Mouse (Mus musculus): ENCODE measurements around the gene Ndufaf3. TPM values are rescaled to one million over a fixed set of nuclear protein-coding genes. Genes with fewer than 3 reads are reported as not detected.
A peak's percentile ranks its signal among the peaks of the same experiment; 100 is the strongest.
"Not testable (repeated sequence)": the region's sequence is repeated elsewhere in the genome, so short reads cannot be mapped to it uniquely, and the experiment has no call there.

Ndufaf3 gene
- total RNA-seq (2014; fragmentation: Nextera tagmentation) (25.6 and 31.8 TPM in 2 replicates), total RNA-seq (2017) (16.9 and 29.4 TPM in 2 replicates), polyA plus RNA-seq (2012) (11.7 and 17.7 TPM in 2 replicates)

DNA sequence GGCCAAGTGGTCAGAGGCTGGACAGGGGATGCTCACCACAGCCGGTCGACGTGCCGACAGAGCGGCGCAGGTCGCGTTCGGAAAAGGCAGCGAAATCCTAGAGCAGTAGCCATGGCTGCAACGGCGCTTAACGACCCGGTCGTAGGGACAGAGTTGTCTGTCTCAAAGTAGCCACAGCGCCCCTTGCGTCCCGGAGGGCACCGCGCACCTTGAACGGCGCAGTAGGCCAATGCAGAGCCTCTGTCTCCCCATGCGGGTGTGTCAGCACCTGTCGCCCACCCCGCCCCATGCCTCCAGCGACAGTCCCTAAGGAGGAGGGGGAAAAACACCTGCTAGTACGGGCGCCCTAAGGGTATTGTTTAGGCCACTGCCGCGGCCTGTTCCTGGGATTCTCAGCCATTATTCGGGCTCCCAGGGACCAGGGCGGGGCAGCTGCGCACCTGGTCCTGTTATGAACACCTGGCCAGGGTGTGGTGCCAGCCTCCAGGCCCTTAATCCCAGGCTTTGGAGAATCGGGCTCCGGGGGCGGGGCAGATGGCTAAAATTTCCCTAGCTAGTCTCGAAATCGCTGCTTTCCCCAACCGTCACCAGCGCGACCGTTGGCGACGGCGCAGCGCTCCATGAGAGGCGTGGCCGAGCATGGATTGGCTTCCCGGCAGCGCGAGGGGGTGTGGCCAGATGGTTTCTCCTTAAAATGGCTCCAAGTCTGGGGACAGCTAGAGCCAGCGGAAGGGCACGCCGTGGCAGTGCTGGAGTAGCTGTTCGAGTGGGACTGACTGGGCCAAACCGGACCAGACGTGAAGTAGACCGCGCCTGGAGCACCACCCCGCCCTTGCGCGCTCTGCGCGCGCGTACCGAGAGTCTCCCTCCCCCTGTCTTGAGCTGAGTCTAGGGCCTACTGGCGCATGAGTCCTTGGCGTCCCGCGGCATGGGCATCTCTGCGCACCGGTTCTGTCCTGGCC lies at the start of gene Ndufaf3:
Gene Ndufaf3, minus strand, starts transcription at position 620 of the 962 bp plus-strand sequence.
- H3K4me3 ChIP-seq (ENCODE audit: low read depth, low read length) = peak within 1 kb of the TSS; percentile 90
- H3K27me3 ChIP-seq (ENCODE audit: insufficient read depth, low read length) = no peaks in the 10 kb centered on the region
- H3K4me1 ChIP-seq (ENCODE audit: insufficient read depth, low read depth, low read length) = peaks cover 85% of the 10 kb centered on the region
- peaks cover 72% of the 10 kb centered on the region for H3K36me3 ChIP-seq (replicated peaks)
- ATAC-seq (ENCODE audit: extremely low read depth, insufficient number of reproducible peaks, low FRiP score, poor library complexity, severe bottlenecking) = peak; percentile 50
- peak; percentile 91 for DNase-seq (ENCODE audit: low spot score)
- TF ChIP-seq TAL1 (conservative IDR thresholded peaks at IDR 0.05; ENCODE audit: low read depth, low read length) = no peak
- TF ChIP-seq CTCF (IDR thresholded peaks at IDR 0.05; ENCODE audit: low read depth, low read length) = peak; percentile 82
- TF ChIP-seq GATA1 (IDR thresholded peaks at IDR 0.05; ENCODE audit: borderline replicate concordance, low read length) = no peak
- H3K9me3 ChIP-seq (replicated peaks) = no peaks in the 10 kb centered on the region

DNA sequence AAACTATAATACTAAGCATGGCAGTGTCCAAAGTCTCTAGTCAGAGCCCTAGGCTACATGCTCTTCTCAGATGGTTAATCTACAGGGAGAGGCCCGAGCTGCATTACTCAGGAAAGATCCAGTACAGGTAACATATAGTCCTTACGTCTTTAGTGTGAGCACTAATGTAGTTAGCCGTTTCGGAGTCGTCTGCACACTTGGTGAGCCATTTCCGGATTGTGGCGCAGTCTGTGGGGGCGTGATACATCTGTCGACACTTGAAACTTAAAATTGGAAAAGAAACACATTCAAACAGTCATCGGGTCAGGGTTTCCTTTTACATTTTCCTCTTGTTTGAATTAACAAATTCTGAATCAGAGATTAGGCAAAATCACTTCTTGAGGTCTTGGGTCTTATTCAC lies 44.3 kb upstream of the Ndufaf3 start:
- DNase-seq (ENCODE audit: low spot score) = no peak
- no peak for TF ChIP-seq GATA2 (IDR thresholded peaks at IDR 0.05; ENCODE audit: borderline replicate concordance, low read depth, low read length)
- TF ChIP-seq TAL1 (conservative IDR thresholded peaks at IDR 0.05; ENCODE audit: low read depth, low read length) = no peak
- TF ChIP-seq CTCF (IDR thresholded peaks at IDR 0.05; ENCODE audit: low read depth, low read length) = no peak
- TF ChIP-seq GATA1 (IDR thresholded peaks at IDR 0.05; ENCODE audit: borderline replicate concordance, low read length) = no peak
- TF ChIP-seq POLR2AphosphoS5 (IDR thresholded peaks at IDR 0.05; ENCODE audit: insufficient replicate concordance, low read depth, low read length) = no peak
- Histone ChIP-seq H3K36me3 (replicated peaks) (peaks cover 100% of the 10 kb centered on the region), H3K4me1 (ENCODE audit: insufficient read depth, low read depth, low read length) (peaks cover 18% of the 10 kb centered on the region), H3K4me3 (ENCODE audit: low read depth, low read length) (no peak overlapping the region), H3K9me3 (replicated peaks) (no peaks in the 10 kb centered on the region), H3K27me3 (ENCODE audit: insufficient read depth, low read length) (no peaks in the 10 kb centered on the region)
- ATAC-seq (ENCODE audit: extremely low read depth, insufficient number of reproducible peaks, low FRiP score, poor library complexity, severe bottlenecking) = no peak

DNA sequence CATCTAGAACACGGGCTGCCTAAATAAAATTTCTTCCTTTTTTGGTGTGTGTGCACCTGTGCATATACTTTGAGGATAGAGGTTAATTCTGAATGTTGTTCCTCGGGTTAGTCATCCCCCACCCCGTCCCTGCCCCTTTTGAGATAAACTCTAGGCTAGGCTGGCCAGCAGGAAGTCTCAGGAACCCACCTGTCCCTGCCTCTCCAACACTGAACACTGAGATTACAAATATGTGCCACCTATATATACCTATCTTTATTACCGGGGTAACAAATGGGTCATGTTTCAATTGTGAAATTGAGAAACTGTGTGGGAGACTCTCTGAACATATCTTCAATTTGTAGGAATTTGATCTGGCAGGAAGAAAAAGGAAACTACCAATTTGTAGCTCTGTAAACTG lies 41.7 kb upstream of the Ndufaf3 start:
- DNase-seq (ENCODE audit: low spot score) (no peak), ATAC-seq (ENCODE audit: extremely low read depth, insufficient number of reproducible peaks, low FRiP score, poor library complexity, severe bottlenecking) (no peak)
- Histone ChIP-seq H3K9me3 (replicated peaks) (no peaks in the 10 kb centered on the region), H3K4me1 (ENCODE audit: insufficient read depth, low read depth, low read length) (peaks cover 18% of the 10 kb centered on the region), H3K36me3 (replicated peaks) (peaks cover 98% of the 10 kb centered on the region), H3K27me3 (ENCODE audit: insufficient read depth, low read length) (no peaks in the 10 kb centered on the region), H3K4me3 (ENCODE audit: low read depth, low read length) (no peak overlapping the region)
- TF ChIP-seq POLR2AphosphoS5 (IDR thresholded peaks at IDR 0.05; ENCODE audit: insufficient replicate concordance, low read depth, low read length) = no peak
- TF ChIP-seq TAL1 (conservative IDR thresholded peaks at IDR 0.05; ENCODE audit: low read depth, low read length) = no peak
- TF ChIP-seq GATA1 (IDR thresholded peaks at IDR 0.05; ENCODE audit: borderline replicate concordance, low read length) = no peak
- no peak for TF ChIP-seq GATA2 (IDR thresholded peaks at IDR 0.05; ENCODE audit: borderline replicate concordance, low read depth, low read length)
- no peak for TF ChIP-seq CTCF (IDR thresholded peaks at IDR 0.05; ENCODE audit: low read depth, low read length)

DNA sequence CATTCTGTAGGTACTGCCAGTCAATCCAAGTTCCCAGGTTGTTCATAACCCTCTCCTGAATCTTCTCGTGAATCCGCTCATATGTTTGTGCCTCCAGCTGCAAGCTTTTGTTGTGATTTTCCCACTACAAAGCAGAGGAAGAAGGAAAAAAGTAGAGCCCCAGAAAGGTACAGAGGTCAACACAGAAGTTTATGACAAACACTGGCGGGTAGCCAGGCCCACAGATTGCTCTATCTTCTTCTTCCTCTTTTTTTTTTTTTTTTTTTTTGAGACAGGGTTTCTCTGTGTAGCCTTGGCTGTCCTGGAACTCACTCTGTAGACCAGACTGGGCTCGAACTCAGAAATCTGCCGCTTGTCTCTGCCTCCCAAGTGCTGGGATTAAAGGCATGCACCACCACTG lies 40.7 kb upstream of the Ndufaf3 start:
- not testable (repeated sequence) for H3K9me3 ChIP-seq (replicated peaks); H3K27me3 ChIP-seq (ENCODE audit: insufficient read depth, low read length); DNase-seq (ENCODE audit: low spot score); ATAC-seq (ENCODE audit: extremely low read depth, insufficient number of reproducible peaks, low FRiP score, poor library complexity, severe bottlenecking); H3K4me3 ChIP-seq (ENCODE audit: low read depth, low read length)
- H3K36me3 ChIP-seq (replicated peaks) = peaks cover 98% of the 10 kb centered on the region
- peaks cover 21% of the 10 kb centered on the region for H3K4me1 ChIP-seq (ENCODE audit: insufficient read depth, low read depth, low read length)

DNA sequence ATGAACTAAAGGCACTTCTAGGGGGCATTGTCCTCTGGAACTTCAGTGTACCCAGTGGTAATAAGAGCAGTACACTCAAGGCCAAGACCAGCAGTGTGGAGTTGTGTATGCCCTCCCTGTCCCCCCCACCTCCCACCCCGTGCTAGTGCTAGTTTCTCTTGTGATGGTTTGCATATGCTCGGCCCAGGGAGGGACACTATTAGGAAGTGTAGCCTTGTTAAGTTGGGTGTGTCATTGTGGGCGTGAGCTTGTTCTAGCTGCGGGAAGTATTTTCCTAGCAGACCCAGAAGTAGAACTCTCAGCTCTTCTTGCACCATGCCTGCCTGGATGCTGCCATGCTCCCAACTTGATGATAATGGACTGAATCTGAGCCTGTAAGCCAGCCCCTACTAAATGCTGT lies 34.8 kb upstream of the Ndufaf3 start:
- TF ChIP-seq TAL1 (conservative IDR thresholded peaks at IDR 0.05; ENCODE audit: low read depth, low read length) (no peak), POLR2AphosphoS5 (IDR thresholded peaks at IDR 0.05; ENCODE audit: insufficient replicate concordance, low read depth, low read length) (no peak), GATA2 (IDR thresholded peaks at IDR 0.05; ENCODE audit: borderline replicate concordance, low read depth, low read length) (no peak), CTCF (IDR thresholded peaks at IDR 0.05; ENCODE audit: low read depth, low read length) (no peak), GATA1 (IDR thresholded peaks at IDR 0.05; ENCODE audit: borderline replicate concordance, low read length) (no peak)
- ATAC-seq (ENCODE audit: extremely low read depth, insufficient number of reproducible peaks, low FRiP score, poor library complexity, severe bottlenecking) = no peak

DNA sequence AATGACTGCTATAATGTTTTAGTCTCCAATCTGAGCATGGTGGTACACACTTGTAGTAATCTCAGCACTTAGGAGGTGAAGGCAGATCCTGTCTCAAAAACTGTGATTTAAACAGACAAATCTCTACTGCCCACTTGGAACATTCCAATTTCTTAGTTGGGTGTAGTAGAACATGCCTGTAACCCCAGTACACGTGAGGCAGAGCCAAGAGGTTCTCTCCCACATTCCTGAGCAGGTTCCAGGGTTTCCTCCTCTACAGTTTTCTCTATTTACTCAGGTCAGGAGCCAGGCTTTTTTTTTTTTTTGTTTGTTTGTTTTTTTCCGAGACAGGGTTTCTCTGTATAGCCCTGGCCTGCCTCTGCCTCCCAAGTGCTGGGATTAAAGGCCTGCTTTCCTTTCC lies 32.8 kb upstream of the Ndufaf3 start:
- Histone ChIP-seq H3K9me3 (replicated peaks) (no peaks in the 10 kb centered on the region), H3K4me3 (ENCODE audit: low read depth, low read length) (no peak overlapping the region), H3K4me1 (ENCODE audit: insufficient read depth, low read depth, low read length) (peaks cover 32% of the 10 kb centered on the region), H3K36me3 (replicated peaks) (peaks cover 44% of the 10 kb centered on the region), H3K27me3 (ENCODE audit: insufficient read depth, low read length) (no peaks in the 10 kb centered on the region)
- TF ChIP-seq GATA2 (IDR thresholded peaks at IDR 0.05; ENCODE audit: borderline replicate concordance, low read depth, low read length) (no peak), TAL1 (conservative IDR thresholded peaks at IDR 0.05; ENCODE audit: low read depth, low read length) (no peak), CTCF (IDR thresholded peaks at IDR 0.05; ENCODE audit: low read depth, low read length) (no peak), GATA1 (IDR thresholded peaks at IDR 0.05; ENCODE audit: borderline replicate concordance, low read length) (no peak), POLR2AphosphoS5 (IDR thresholded peaks at IDR 0.05; ENCODE audit: insufficient replicate concordance, low read depth, low read length) (no peak)
- no peak for DNase-seq (ENCODE audit: low spot score)
- no peak for ATAC-seq (ENCODE audit: extremely low read depth, insufficient number of reproducible peaks, low FRiP score, poor library complexity, severe bottlenecking)

More for the DNA sequence above, 34.8 kb upstream of the Ndufaf3 start:
- H3K27me3 ChIP-seq (ENCODE audit: insufficient read depth, low read length) = no peaks in the 10 kb centered on the region
- DNase-seq (ENCODE audit: low spot score) = no peak
- no peaks in the 10 kb centered on the region for H3K9me3 ChIP-seq (replicated peaks)
- H3K4me1 ChIP-seq (ENCODE audit: insufficient read depth, low read depth, low read length) = peaks cover 19% of the 10 kb centered on the region
- no peak overlapping the region for H3K4me3 ChIP-seq (ENCODE audit: low read depth, low read length)
- H3K36me3 ChIP-seq (replicated peaks) = peaks cover 57% of the 10 kb centered on the region
